ENCODE assay signal across 7 mouse cellular contexts in genomic region chr17:45573087-45573779, GRCm38 (mm10). TPM values are rescaled to one million over a fixed set of nuclear protein-coding genes. Genes with fewer than 3 reads are reported as not detected.
DNase-seq lines count a peak whose midpoint lies in the region; ATAC-seq lines count a peak whose summit lies in the region.

TSS of gene Hsp90ab1 (minus strand) at chr17:45573271.

- H3K27me3 ChIP-seq in embryonic facial prominence, embryonic 10.5 days (replicated peaks; ENCODE audit: low read depth, poor library complexity, severe bottlenecking): no peaks in the 10 kb centered on the region
- no peaks in the 10 kb centered on the region for H3K27me3 ChIP-seq in limb, embryonic 10.5 days (ENCODE audit: low read depth, poor library complexity, severe bottlenecking)
- no peaks in the 10 kb centered on the region for H3K27me3 ChIP-seq in midbrain, embryonic 13.5 days

- under 1% methylated on average over 41 of the region's 41 CpGs for WGBS in embryonic facial prominence, embryonic 10.5 days
- under 1% methylated on average over 41 of the region's 41 CpGs for WGBS in limb, embryonic 10.5 days
- WGBS in midbrain, embryonic 13.5 days: under 1% methylated on average over 41 of the region's 41 CpGs

- peaks cover 40% of the 10 kb centered on the region for H3K36me3 ChIP-seq in embryonic facial prominence, embryonic 10.5 days (replicated peaks)
- peaks cover 44% of the 10 kb centered on the region for H3K36me3 ChIP-seq in limb, embryonic 10.5 days
- H3K36me3 ChIP-seq in midbrain, embryonic 13.5 days: peaks cover 35% of the 10 kb centered on the region

- peaks cover 40% of the 10 kb centered on the region for H3K4me1 ChIP-seq in embryonic facial prominence, embryonic 10.5 days
- H3K4me1 ChIP-seq in limb, embryonic 10.5 days: peaks cover 31% of the 10 kb centered on the region
- peaks cover 51% of the 10 kb centered on the region for H3K4me1 ChIP-seq in midbrain, embryonic 13.5 days (replicated peaks)

- peak within 1 kb of the TSS; percentile 85 for H3K4me2 ChIP-seq in midbrain, embryonic 13.5 days (replicated peaks)

- H3K9me3 ChIP-seq in embryonic facial prominence, embryonic 10.5 days: no peaks in the 10 kb centered on the region
- H3K9me3 ChIP-seq in limb, embryonic 10.5 days (replicated peaks): no peaks in the 10 kb centered on the region
- H3K9me3 ChIP-seq in midbrain, embryonic 13.5 days: no peaks in the 10 kb centered on the region

- H3K4me3 ChIP-seq in embryonic facial prominence, embryonic 10.5 days: peak within 1 kb of the TSS; percentile 100
- H3K4me3 ChIP-seq in limb, embryonic 10.5 days: peak within 1 kb of the TSS; percentile 77
- peak within 1 kb of the TSS; percentile 99 for H3K4me3 ChIP-seq in midbrain, embryonic 13.5 days (replicated peaks)

- H3K9ac ChIP-seq in midbrain, embryonic 13.5 days (replicated peaks): peak within 1 kb of the TSS; percentile 99

- DNase-seq in adrenal gland, postnatal 10 days: peak; percentile 100
- peak; percentile 99 for DNase-seq in embryonic facial prominence, embryonic 10.5 days (ENCODE audit: low spot score)
- DNase-seq in kidney, adult 11 months: peak; percentile 97
- peak; percentile 100 for DNase-seq in limb, embryonic 10.5 days (ENCODE audit: low spot score)
- peak; percentile 97 for DNase-seq in spleen, adult 12 weeks (ENCODE audit: low spot score)

- peak within 1 kb of the TSS; percentile 99 for H3K27ac ChIP-seq in embryonic facial prominence, embryonic 10.5 days (replicated peaks)
- peak within 1 kb of the TSS; percentile 97 for H3K27ac ChIP-seq in limb, embryonic 10.5 days
- H3K27ac ChIP-seq in midbrain, embryonic 13.5 days: peak within 1 kb of the TSS; percentile 98

- ATAC-seq in granulocyte monocyte progenitor cell, adult 5-6 weeks (replicated peaks; ENCODE audit: poor library complexity, severe bottlenecking): peak; percentile 64
- ATAC-seq in midbrain, embryonic 13.5 days: peak; percentile 84

RNA-seq across cellular contexts. Expression of gene Hsp90ab1, which starts in this region (rescaled TPM):
- total RNA-seq in adrenal gland, postnatal 10 days (2021): 1,000 to 10,000 TPM; 1,111 to 1,198 TPM
- polyA plus RNA-seq in embryonic facial prominence, embryonic 10.5 days (2016; fragmentation: Nextera tagmentation; extraction: Ambion mirVana): 2,187 and 2,215 TPM in 2 replicates
- total RNA-seq in granulocyte monocyte progenitor cell, adult 5-6 weeks (2014; fragmentation: Nextera tagmentation): 1,977 and 2,073 TPM in 2 replicates
- 2,383 and 2,522 TPM in 2 replicates for total RNA-seq in granulocyte monocyte progenitor cell, adult 5-6 weeks (2017)
- polyA plus RNA-seq in limb, embryonic 10.5 days (2016; fragmentation: Nextera tagmentation; extraction: Ambion mirVana): 2,007 and 2,405 TPM in 2 replicates
- polyA plus RNA-seq in midbrain, embryonic 13.5 days (2015; fragmentation: Nextera tagmentation; extraction: Ambion mirVana): 1,587 and 1,677 TPM in 2 replicates

Comparison
In these comparisons a context has a peak if more than half of its experiments do, and no peak if none do; other contexts are left out.
1. Peak in every context shown above with its lines: DNase-seq, ATAC-seq, H3K4me3 ChIP-seq and H3K27ac ChIP-seq.